Mouse (Mus musculus) bone marrow, adult 2 months (tissue): ENCODE results near the gene Gal. TPM values are rescaled to one million over a fixed set of nuclear protein-coding genes. Genes with fewer than 3 reads are reported as not detected.

Experiments
- H3K27ac ChIP-seq: fragments of 200-500 bp; 2 replicates; pipeline ENCODE4 v1.5.1; 2012; ENCODE audit warnings: low read depth, mild to moderate bottlenecking, control low read depth, inconsistent platforms, low read length; ENCODE audit not compliant: control insufficient read depth, poor library complexity, insufficient read depth
- H3K4me1 ChIP-seq: fragments of 200-500 bp; 2 replicates; pipeline ENCODE4 v1.6.1; 2011; ENCODE audit warnings: low read length; ENCODE audit not compliant: control insufficient read depth, insufficient read depth
- H3K4me3 ChIP-seq: fragments of 200-500 bp; replicated peaks from 2 replicates; pipeline ENCODE3; 2011; ENCODE audit warnings: mild to moderate bottlenecking, low read depth, low read length, control low read depth; ENCODE audit not compliant: control insufficient read depth
- CTCF ChIP-seq: fragments of 200-500 bp; IDR thresholded peaks from 2 replicates; pipeline ENCODE4 v1.5.1; 2011; ENCODE audit warnings: low read length, control low read depth; ENCODE audit not compliant: control insufficient read depth, insufficient read depth
- POLR2A ChIP-seq: fragments of 200-500 bp; IDR thresholded peaks from 2 replicates; pipeline ENCODE4 v1.6.1; 2011; ENCODE audit warnings: low read depth, mild to moderate bottlenecking, control low read depth, low read length, borderline replicate concordance; ENCODE audit not compliant: control insufficient read depth
- WGBS: fragments of 180-500 bp; shearing (Covaris S2); methylation state at CpG from one replicate; pipeline ENCODE4 v1.1.7; 2018; 5-methylcytosine and 5-hydroxymethylcytosine counted together
- polyA plus RNA-seq: library from polyadenylated mRNA; stranded (reverse); fragments of >200 nt; gene quantifications from 2 replicates; pipeline ENCODE4 v1.2.4, GENCODE M21; 2011; ENCODE audit warnings: low replicate concordance; ENCODE audit not compliant: missing spikeins, insufficient read depth, insufficient read length

Gal gene
- polyA plus RNA-seq, 1 experiment = not detected

DNA sequence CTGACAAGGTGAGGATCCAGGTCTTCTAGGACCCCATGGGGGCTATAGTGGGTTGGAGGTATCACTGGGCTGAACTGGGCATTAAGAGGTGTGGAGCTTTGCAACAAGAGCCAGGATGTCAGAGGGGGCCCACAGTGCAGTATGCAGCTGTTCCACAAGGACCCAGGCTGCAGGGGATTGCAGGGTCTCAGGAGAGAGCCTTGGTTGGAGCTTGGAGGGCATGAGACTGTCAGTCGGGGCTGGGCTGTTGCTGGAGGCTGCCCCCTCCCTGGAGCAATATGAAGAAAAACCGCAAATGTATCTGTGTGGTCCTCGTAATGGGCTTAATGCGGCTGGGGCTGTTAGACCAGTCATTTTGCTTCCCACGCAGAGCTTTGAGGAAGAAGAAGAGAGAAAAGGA, 26.3 kb upstream of the Gal start:
- Histone ChIP-seq H3K4me1 (no peaks in the 10 kb centered on the region; the same call in 1 of the 2 replicates), H3K4me3 (no peak overlapping the region), H3K27ac (no peak overlapping the region)
- TF ChIP-seq POLR2A = no peak
- no peak for TF ChIP-seq CTCF
- WGBS = 25% methylated on average over 5 of the region's 5 CpGs

DNA sequence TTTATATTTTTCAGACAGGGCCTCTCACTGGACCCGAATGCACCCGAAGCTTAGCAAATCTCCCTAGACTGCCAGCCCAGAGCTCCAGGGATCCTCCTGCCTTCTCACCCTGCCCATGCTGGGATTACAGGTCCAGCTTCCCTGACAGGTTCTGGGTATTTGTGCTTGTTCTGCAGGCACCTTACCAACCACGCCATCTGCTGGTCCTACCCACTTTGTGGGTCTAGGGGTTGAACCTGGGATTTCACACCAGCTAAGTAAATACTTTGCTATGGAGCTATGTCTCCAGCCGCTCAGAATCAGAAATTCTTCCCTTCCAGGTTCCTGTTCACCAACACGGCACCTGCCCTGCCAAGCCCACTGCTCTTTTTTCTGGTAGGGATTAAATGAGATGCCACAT, 23.6 kb upstream of the Gal start:
- no peak overlapping the region for H3K4me3 ChIP-seq
- no peaks in the 10 kb centered on the region; the same call in 1 of the 2 replicates for H3K4me1 ChIP-seq
- H3K27ac ChIP-seq = no peak overlapping the region
- WGBS = 71% methylated on average over 5 of the region's 5 CpGs
- TF ChIP-seq POLR2A = no peak
- TF ChIP-seq CTCF = peak; percentile 44

DNA sequence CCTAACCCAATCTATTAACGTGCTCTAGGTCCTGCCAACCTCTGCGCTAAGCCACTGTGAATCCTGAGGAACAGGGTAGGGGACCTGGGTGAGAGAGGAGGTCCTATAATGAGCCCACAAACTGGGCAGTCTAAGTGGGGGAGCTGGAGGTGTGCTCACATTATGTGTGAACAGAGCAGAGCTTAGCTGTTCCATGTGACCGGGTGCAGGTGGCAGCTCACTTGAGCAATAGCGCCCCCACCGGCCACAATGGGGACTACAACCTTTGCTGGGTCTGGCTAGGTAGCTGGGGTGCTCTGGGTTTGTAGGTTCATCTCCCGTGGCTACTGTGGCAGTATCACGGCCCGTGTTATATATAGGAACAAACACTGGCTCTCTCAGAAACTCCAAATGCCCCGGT, 22.5 kb upstream of the Gal start:
- TF ChIP-seq POLR2A (no peak), CTCF (peak; percentile 78)
- Histone ChIP-seq H3K4me1 (no peaks in the 10 kb centered on the region; the same call in 1 of the 2 replicates), H3K27ac (no peak overlapping the region), H3K4me3 (no peak overlapping the region)
- 54% methylated on average over 9 of the region's 9 CpGs for WGBS

DNA sequence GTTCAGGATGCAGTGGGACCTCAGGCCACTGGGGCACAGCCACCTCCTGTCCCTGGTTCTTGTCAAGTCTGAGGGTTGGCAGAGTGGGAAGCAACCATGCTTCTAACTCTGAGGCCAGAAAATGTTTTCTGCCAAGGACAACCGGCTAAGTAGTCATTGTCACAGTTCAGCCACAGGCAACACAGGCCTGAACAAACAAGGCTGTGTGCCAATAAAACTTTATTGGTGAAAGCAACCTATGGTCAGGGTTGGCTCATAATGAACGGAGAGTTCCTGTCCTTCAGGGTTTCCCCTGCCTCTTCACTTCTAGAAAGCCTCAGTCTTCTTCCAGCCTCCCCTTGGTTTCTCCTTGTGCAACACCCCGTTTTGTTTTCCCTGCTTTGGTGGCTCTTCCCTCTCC, 21.5 kb upstream of the Gal start:
- H3K27ac ChIP-seq = no peak overlapping the region
- WGBS = 52% methylated on average over 3 of the region's 3 CpGs
- H3K4me3 ChIP-seq = no peak overlapping the region
- peaks cover 2% of the 10 kb centered on the region; the same call in 1 of the 2 replicates for H3K4me1 ChIP-seq
- TF ChIP-seq POLR2A (no peak), CTCF (no peak)

DNA sequence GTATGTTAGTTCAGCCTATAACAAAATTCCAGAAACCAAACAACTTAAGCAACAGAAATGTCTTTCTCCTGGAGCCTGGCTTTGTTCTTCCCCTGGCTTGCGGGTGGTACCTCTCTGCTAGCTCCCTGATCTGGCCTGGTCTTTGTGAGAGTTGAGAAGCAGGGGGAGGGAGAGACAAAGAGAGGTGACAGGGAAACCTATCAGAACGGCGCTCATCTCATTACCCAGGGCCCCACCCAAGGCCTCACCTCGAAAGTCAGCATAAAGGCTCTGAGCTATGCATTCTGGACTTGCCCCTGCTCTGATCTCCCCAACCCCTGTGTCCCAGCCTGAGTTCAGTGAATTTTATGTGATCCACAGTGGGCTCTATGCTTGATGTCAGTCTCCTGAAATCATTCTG, 20.3 kb upstream of the Gal start:
- no peak overlapping the region for H3K27ac ChIP-seq
- no peak for TF ChIP-seq POLR2A
- TF ChIP-seq CTCF = no peak
- no peak overlapping the region for H3K4me3 ChIP-seq
- peaks cover 2% of the 10 kb centered on the region; the same call in 1 of the 2 replicates for H3K4me1 ChIP-seq
- WGBS = 71% methylated on average over 4 of the region's 4 CpGs

DNA sequence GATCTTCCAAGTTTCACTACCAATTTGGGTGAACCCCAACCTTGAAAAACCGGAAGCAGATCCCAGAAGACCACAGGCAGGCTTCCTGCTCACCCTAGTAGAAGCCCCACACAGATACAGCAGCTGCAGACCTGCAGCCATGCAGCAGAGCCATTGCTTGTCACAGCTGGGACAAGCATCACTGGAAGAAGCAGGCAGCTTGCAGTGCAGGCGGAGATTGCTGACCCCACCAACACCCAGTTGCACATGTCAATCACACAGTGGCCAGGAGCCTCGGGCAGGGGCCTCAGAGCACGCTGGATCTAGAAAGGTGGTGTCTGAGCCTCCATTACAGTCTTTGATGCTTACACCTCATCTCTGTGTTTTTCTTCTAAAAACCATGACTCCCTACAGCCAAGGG, 19.8 kb upstream of the Gal start:
- H3K27ac ChIP-seq = no peak overlapping the region
- no peak overlapping the region for H3K4me3 ChIP-seq
- 62% methylated on average over 4 of the region's 4 CpGs for WGBS
- TF ChIP-seq CTCF = no peak
- no peak for TF ChIP-seq POLR2A
- peaks cover 2% of the 10 kb centered on the region; the same call in 1 of the 2 replicates for H3K4me1 ChIP-seq

DNA sequence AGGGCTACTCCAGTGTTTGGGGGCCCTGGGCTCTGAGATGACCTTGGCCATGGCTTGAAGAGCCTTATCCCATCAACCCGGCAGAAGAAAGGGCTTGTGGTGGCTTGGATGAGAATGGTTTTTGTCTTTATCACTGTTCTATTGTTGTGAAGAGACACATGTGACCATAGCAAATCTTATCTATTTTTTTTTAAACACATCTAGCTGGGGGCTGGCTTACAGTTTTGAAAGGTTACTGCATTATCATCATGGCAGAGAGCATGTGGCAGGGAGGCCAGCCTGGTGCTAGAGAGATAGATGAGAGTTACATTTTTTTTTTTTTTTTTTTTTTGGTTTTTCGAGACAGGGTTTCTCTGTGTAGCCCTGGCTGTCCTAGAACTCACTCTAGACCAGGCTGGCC, 17.6 kb upstream of the Gal start:
- 58% methylated on average over 2 of the region's 2 CpGs for WGBS
- Histone ChIP-seq H3K4me3 (no peak overlapping the region), H3K4me1 (peaks cover 3% of the 10 kb centered on the region; the same call in 1 of the 2 replicates), H3K27ac (no peak overlapping the region)
- TF ChIP-seq CTCF = no peak
- no peak for TF ChIP-seq POLR2A

DNA sequence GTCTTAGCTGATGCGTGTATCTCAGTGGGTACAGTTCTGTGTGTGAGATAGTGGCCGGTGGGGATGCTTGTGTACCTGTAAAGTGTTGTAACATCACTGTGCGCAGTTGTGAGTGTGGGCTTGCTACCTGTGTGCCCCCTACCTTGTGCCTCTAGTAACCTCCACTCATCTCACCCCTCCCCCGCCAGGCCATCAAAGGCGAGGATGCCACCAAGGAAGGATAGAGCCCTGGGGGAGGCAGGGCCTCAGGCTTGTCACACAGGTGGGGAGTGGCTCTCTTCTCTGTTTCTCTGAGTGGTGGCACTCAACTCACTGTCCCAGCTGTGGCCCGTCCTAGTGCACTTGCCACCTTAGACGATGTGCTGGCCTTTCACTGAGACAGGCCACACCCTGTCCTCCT, 16.7 kb upstream of the Gal start:
- H3K4me3 ChIP-seq = no peak overlapping the region
- WGBS = 72% methylated on average over 7 of the region's 7 CpGs
- no peak overlapping the region for H3K27ac ChIP-seq
- peaks cover 3% of the 10 kb centered on the region; the same call in 1 of the 2 replicates for H3K4me1 ChIP-seq
- TF ChIP-seq CTCF = no peak
- TF ChIP-seq POLR2A = no peak
